Mouse (Mus musculus) urinary bladder, postnatal 36 days (tissue): ENCODE data around the gene Cab39l.
"Not testable (repeated sequence)": the region's sequence is repeated elsewhere in the genome, so short reads cannot be mapped to it uniquely, and the experiment has no call there.

Experiments
- DNase-seq, 2 experiments: peaks; one replicate each; pipeline ENCODE4 v3.0.0; 2022; ENCODE audit warnings: low spot score in 2 of 2, mixed read lengths in 1 of 2

Cab39l gene

GRCm38 (mm10) chr14:59576385-59576784, 135.6 kb downstream of the Cab39l start:
- no peak for DNase-seq

GRCm38 (mm10) chr14:59590614-59591013, 149.8 kb downstream of the Cab39l start:
- no peak for DNase-seq

- DNase-seq = no peak
Measured at GRCm38 (mm10) chr14:59591901-59592300, 151.1 kb downstream of the Cab39l start.

- no peak for DNase-seq
Measured at GRCm38 (mm10) chr14:59592593-59592992, 151.8 kb downstream of the Cab39l start.

GRCm38 (mm10) chr14:59594988-59595387, 154.2 kb downstream of the Cab39l start:
- DNase-seq = no peak

- peak; percentile 95 to 98 for DNase-seq
Measured at GRCm38 (mm10) chr14:59597398-59598259, 156.9 kb downstream of the Cab39l start, which contains the start of gene Cdadc1. Gene Cdadc1, minus strand, starts transcription at chr14:59597959.

- no peak for DNase-seq
Measured at GRCm38 (mm10) chr14:59598260-59598627, 157.5 kb downstream of the Cab39l start.

GRCm38 (mm10) chr14:59604002-59604645, 163.4 kb downstream of the Cab39l start:
- peak in 1 of 2 experiments; percentile 24 for DNase-seq

GRCm38 (mm10) chr14:59605671-59606353, 165.0 kb downstream of the Cab39l start:
- DNase-seq = peak; percentile 56 to 68

- no peak for DNase-seq
Measured at GRCm38 (mm10) chr14:59607021-59607420, 166.2 kb downstream of the Cab39l start.

GRCm38 (mm10) chr14:59612920-59613625, 172.3 kb downstream of the Cab39l start:
- peak; percentile 47 to 62 for DNase-seq

GRCm38 (mm10) chr14:59614149-59614548, 173.4 kb downstream of the Cab39l start:
- not testable (repeated sequence) for DNase-seq

GRCm38 (mm10) chr14:59616802-59617201, 176.0 kb downstream of the Cab39l start:
- DNase-seq = no peak

GRCm38 (mm10) chr14:59624326-59624885, 183.6 kb downstream of the Cab39l start:
- no peak for DNase-seq

GRCm38 (mm10) chr14:59625158-59625805, 184.5 kb downstream of the Cab39l start, which contains the start of gene Shisa2:
Gene Shisa2, plus strand, starts transcription at chr14:59625308.
- DNase-seq = peak; percentile 56 to 68

GRCm38 (mm10) chr14:59625806-59626364, 185.1 kb downstream of the Cab39l start:
- DNase-seq = peak in 1 of 2 experiments; percentile 20

GRCm38 (mm10) chr14:59626711-59627110, 185.9 kb downstream of the Cab39l start:
- peak in 1 of 2 experiments; percentile 34 for DNase-seq

- no peak for DNase-seq
Measured at GRCm38 (mm10) chr14:59627142-59627680, 186.4 kb downstream of the Cab39l start.

- DNase-seq = no peak
Measured at GRCm38 (mm10) chr14:59627823-59628222, 187.1 kb downstream of the Cab39l start.

- DNase-seq = no peak
Measured at GRCm38 (mm10) chr14:59629308-59629707, 188.5 kb downstream of the Cab39l start.
